ENCODE assay signal across 10 mouse cellular contexts in the genomic region with DNA sequence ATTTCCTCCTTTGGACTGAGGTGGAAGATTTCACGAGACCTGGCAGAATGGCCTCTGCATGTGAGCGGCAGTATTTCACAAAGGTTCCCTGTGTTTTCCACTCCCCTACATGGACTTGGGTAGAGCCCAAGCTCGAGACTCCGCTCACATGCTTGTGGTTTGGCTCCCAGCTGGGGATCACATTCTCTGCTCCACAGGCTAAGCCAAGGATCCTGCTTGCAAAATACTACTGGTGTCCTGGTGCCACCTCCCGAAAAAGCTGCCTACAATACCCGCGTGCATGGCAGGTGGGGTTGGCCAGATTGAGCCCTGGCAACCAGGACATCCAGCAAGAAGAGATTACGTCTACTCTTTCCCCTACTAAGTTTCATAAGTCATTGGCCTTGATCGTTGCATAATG. TPM values are rescaled to one million over a fixed set of nuclear protein-coding genes. Genes with fewer than 3 reads are reported as not detected.
DNase-seq lines count a peak whose midpoint lies in the region; ATAC-seq and TF ChIP-seq lines count a peak whose summit lies in the region.
"Had no signal": no experiment of that assay in that cellular context is flagged by ENCODE, and none has a peak within 500 bp of the region (broad histone marks: within the 10 kb centered on the region; RNA-seq: fewer than 3 reads in every experiment).

No protein-coding gene starts in this region.

- TF ChIP-seq CTCF in stomach, postnatal 0 days (IDR thresholded peaks at IDR 0.05; ENCODE audit: low read depth): no peak

- H3K36me3 ChIP-seq in kidney, embryonic 15.5 days: no peaks in the 10 kb centered on the region
- no peaks in the 10 kb centered on the region for H3K36me3 ChIP-seq in stomach, postnatal 0 days (ENCODE audit: control insufficient read depth, insufficient read depth, low read length)

- H3K27ac ChIP-seq in kidney, embryonic 15.5 days: no peak overlapping the region
- H3K27ac ChIP-seq in stomach, postnatal 0 days (replicated peaks): no peak overlapping the region

- H3K9ac ChIP-seq in kidney, embryonic 15.5 days: no peak overlapping the region
- no peak overlapping the region for H3K9ac ChIP-seq in stomach, postnatal 0 days (ENCODE audit: low read length)

- ATAC-seq in kidney, embryonic 15.5 days (replicated peaks; ENCODE audit: low FRiP score): no peak
- ATAC-seq in stomach, postnatal 0 days (ENCODE audit: low FRiP score, low TSS enrichment): no peak
- ATAC-seq: intestine, embryonic 16.5 days had no signal

- WGBS in kidney, embryonic 15.5 days: 84% methylated on average over 9 of the region's 9 CpGs
- 79% methylated on average over 9 of the region's 9 CpGs for WGBS in stomach, postnatal 0 days

- H3K4me2 ChIP-seq in kidney, embryonic 15.5 days: no peak overlapping the region
- H3K4me2 ChIP-seq in stomach, postnatal 0 days (replicated peaks; ENCODE audit: low read depth): no peak overlapping the region

- DNase-seq in kidney, adult 18-20 months: peak; percentile 18
- DNase-seq in brain, adult 2 months (ENCODE audit: low read depth, low spot score): peak; percentile 55
- DNase-seq in gastrocnemius, postnatal 10 days: peak; percentile 50
- peak; percentile 39 for DNase-seq in lung, postnatal 10 days
- no peak for DNase-seq in stomach, postnatal 0 days (ENCODE audit: low spot score)
- no peak for DNase-seq in spleen, postnatal 36 days (ENCODE audit: low spot score in 2 of 2)
- no peak for DNase-seq in left cerebral cortex, adult 18-20 months (ENCODE audit: low spot score in 2 of 2)

- no peak overlapping the region for H3K4me3 ChIP-seq in kidney, embryonic 15.5 days (replicated peaks)
- no peak overlapping the region for H3K4me3 ChIP-seq in stomach, postnatal 0 days (ENCODE audit: low read depth, low read length)

- H3K4me1 ChIP-seq in kidney, embryonic 15.5 days: peaks cover 11% of the 10 kb centered on the region; the same call in 1 of the 2 replicates
- H3K4me1 ChIP-seq in stomach, postnatal 0 days (replicated peaks; ENCODE audit: control insufficient read depth, insufficient read depth): peaks cover 3% of the 10 kb centered on the region; the same call in 1 of the 2 replicates

- H3K27me3 ChIP-seq in kidney, embryonic 15.5 days: no peaks in the 10 kb centered on the region
- no peaks in the 10 kb centered on the region for H3K27me3 ChIP-seq in stomach, postnatal 0 days (ENCODE audit: control insufficient read depth, insufficient read depth, low read length)
- H3K27me3 ChIP-seq: CH12.LX had no signal

- TF ChIP-seq EP300 in stomach, postnatal 0 days (optimal IDR thresholded peaks at IDR 0.05): no peak

- no peaks in the 10 kb centered on the region for H3K9me3 ChIP-seq in kidney, embryonic 15.5 days (replicated peaks)
- H3K9me3 ChIP-seq in stomach, postnatal 0 days (ENCODE audit: control insufficient read depth, low read length): no peaks in the 10 kb centered on the region

RNA-seq across cellular contexts. Expression of a gene that starts 28.1 kb away (rescaled TPM):
- 16.6 and 18.7 TPM in 2 replicates for polyA plus RNA-seq in kidney, embryonic 15.5 days (2015; fragmentation: Nextera tagmentation; extraction: Ambion mirVana)
- total RNA-seq in gastrocnemius, postnatal 10 days (2021): 10 to 100 TPM; 22.4 to 27.0 TPM
- 4.1 and 5.1 TPM in 2 replicates for polyA plus RNA-seq in stomach, postnatal 0 days (2015; fragmentation: Nextera tagmentation; extraction: Ambion mirVana)
- 10 to 100 TPM; 43.6 to 51.2 TPM for total RNA-seq in left cerebral cortex, adult 18-20 months (2021)
- total RNA-seq: CH12.LX had no signal

Comparison
In these comparisons a context has a peak if more than half of its experiments do, and no peak if none do; other contexts are left out.
1. DNase-seq: peak in kidney, adult 18-20 months (single experiment), brain, adult 2 months (single experiment), gastrocnemius, postnatal 10 days (single experiment) and lung, postnatal 10 days (single experiment); none in stomach, postnatal 0 days (single experiment), spleen, postnatal 36 days (0 of 2) and left cerebral cortex, adult 18-20 months (0 of 2).